Mouse (Mus musculus) thymus, postnatal 25 days (tissue): ENCODE data around the gene Trpc1.

Experiments
- DNase-seq: peaks from one replicate; pipeline ENCODE4 v3.0.0; 2022

Gene Trpc1

GRCm38 (mm10) chr9:95695023-95695422, 55.2 kb downstream of the Trpc1 start:
- no peak for DNase-seq

GRCm38 (mm10) chr9:95694526-95694925, 55.6 kb downstream of the Trpc1 start:
- DNase-seq: no peak

- DNase-seq: no peak
Measured at GRCm38 (mm10) chr9:95693528-95694100, 56.6 kb downstream of the Trpc1 start.

GRCm38 (mm10) chr9:95692823-95693222, 57.4 kb downstream of the Trpc1 start:
- DNase-seq: no peak

GRCm38 (mm10) chr9:95688064-95688463, 62.1 kb downstream of the Trpc1 start:
- peak; percentile 3 for DNase-seq

- DNase-seq: no peak
Measured at GRCm38 (mm10) chr9:95685660-95686440, 64.3 kb downstream of the Trpc1 start.

GRCm38 (mm10) chr9:95680691-95681090, 69.5 kb downstream of the Trpc1 start:
- no peak for DNase-seq

GRCm38 (mm10) chr9:95679966-95680365, 70.2 kb downstream of the Trpc1 start:
- no peak for DNase-seq

GRCm38 (mm10) chr9:95676021-95676420, 74.2 kb downstream of the Trpc1 start:
- DNase-seq: no peak

- DNase-seq: no peak
Measured at GRCm38 (mm10) chr9:95675064-95675699, 75.0 kb downstream of the Trpc1 start.

- no peak for DNase-seq
Measured at GRCm38 (mm10) chr9:95672760-95673159, 77.4 kb downstream of the Trpc1 start.

- DNase-seq: no peak
Measured at GRCm38 (mm10) chr9:95672331-95672730, 77.8 kb downstream of the Trpc1 start.

GRCm38 (mm10) chr9:95668306-95668705, 81.9 kb downstream of the Trpc1 start:
- DNase-seq: no peak

- no peak for DNase-seq
Measured at GRCm38 (mm10) chr9:95667836-95668235, 82.3 kb downstream of the Trpc1 start.

- DNase-seq: no peak
Measured at GRCm38 (mm10) chr9:95665835-95666234, 84.3 kb downstream of the Trpc1 start.

- no peak for DNase-seq
Measured at GRCm38 (mm10) chr9:95664290-95664989, 85.7 kb downstream of the Trpc1 start.

GRCm38 (mm10) chr9:95657941-95658340, 92.2 kb downstream of the Trpc1 start:
- no peak for DNase-seq
